Mouse (Mus musculus) CH12.LX (cell line): ENCODE measurements around the gene Mgat5b. TPM values are rescaled to one million over a fixed set of nuclear protein-coding genes. Genes with fewer than 3 reads are reported as not detected.

Source experiments
- DNase-seq: peaks from one replicate; pipeline ENCODE4 v3.0.0-alpha.2; 2013; ENCODE audit errors: extremely low read depth
- H3K27ac ChIP-seq: 2 replicates; pipeline ENCODE4 v1.5.1; 2012; ENCODE audit warnings: low read depth, mild to moderate bottlenecking, control low read depth, moderate library complexity; ENCODE audit not compliant: insufficient read depth
- H3K27me3 ChIP-seq: replicated peaks from 2 replicates; pipeline ENCODE3; 2012; ENCODE audit warnings: inconsistent platforms
- H3K36me3 ChIP-seq, 2 experiments: replicated peaks in 1 of 2; 2 replicates each; pipeline versions ENCODE3 to v1.6.1; 2012; ENCODE audit warnings: inconsistent platforms in 1 of 2, low read length in 1 of 2, mild to moderate bottlenecking in 1 of 2, mixed read lengths in 1 of 2, moderate library complexity in 1 of 2; ENCODE audit not compliant: control insufficient read depth in 1 of 2, insufficient read depth in 1 of 2
- H3K4me1 ChIP-seq, 2 experiments: 2 replicates each; pipeline ENCODE4 v1.6.1; 2012; ENCODE audit warnings: inconsistent platforms in 1 of 2, moderate library complexity in 1 of 2; ENCODE audit not compliant: insufficient read depth in 2 of 2, control insufficient read depth in 1 of 2
- H3K4me2 ChIP-seq: 2 replicates; pipeline ENCODE4 v1.6.1; 2012; ENCODE audit warnings: low read depth, mild to moderate bottlenecking, control low read depth; ENCODE audit not compliant: poor library complexity, insufficient read depth, severe bottlenecking
- H3K4me3 ChIP-seq, 3 experiments: fragments of 150-350 bp in 1 of 3; sonication (generic) in 1 of 3; replicated peaks in 1 of 3; 2 replicates each; pipeline versions ENCODE3 to v1.5.1; 2011 to 2012; ENCODE audit warnings: low read depth in 2 of 3, low read length in 2 of 3, mild to moderate bottlenecking in 2 of 3, moderate library complexity in 2 of 3, control low read depth in 1 of 3, improper control_type of control experiment in 1 of 3, inconsistent platforms in 1 of 3, mixed read lengths in 1 of 3; ENCODE audit not compliant: poor library complexity in 1 of 3
- H3K79me2 ChIP-seq: replicated peaks from 2 replicates; pipeline ENCODE4 v1.6.1; 2012; ENCODE audit warnings: mild to moderate bottlenecking, moderate library complexity; ENCODE audit not compliant: control insufficient read depth, poor library complexity, insufficient read depth, severe bottlenecking; ENCODE audit errors: extremely low read depth
- H3K9ac ChIP-seq: 2 replicates; pipeline ENCODE4 v1.6.1; 2012; ENCODE audit warnings: low read depth, mild to moderate bottlenecking, control low read depth, moderate library complexity; ENCODE audit not compliant: insufficient read depth
- H3K9me3 ChIP-seq: replicated peaks from 2 replicates; pipeline ENCODE3; 2012; ENCODE audit warnings: low read length, inconsistent platforms, mixed read lengths
- CTCF ChIP-seq, 2 experiments: IDR thresholded peaks in 1 of 2; conservative IDR thresholded peaks in 1 of 2; 2 replicates each; pipeline ENCODE4 v1.5.1; 2011 to 2012; ENCODE audit warnings: low read depth in 2 of 2, low read length in 2 of 2, improper control_type of control experiment in 1 of 2, inconsistent platforms in 1 of 2, mild to moderate bottlenecking in 1 of 2, moderate library complexity in 1 of 2
- ELF1 ChIP-seq: IDR thresholded peaks from 2 replicates; pipeline ENCODE4 v1.6.1; 2014; ENCODE audit warnings: low read depth, mild to moderate bottlenecking, inconsistent platforms, low read length, improper control_type of control experiment
- EP300 ChIP-seq: IDR thresholded peaks from 2 replicates; pipeline ENCODE4 v1.6.1; 2011; ENCODE audit warnings: low read length, improper control_type of control experiment
- ETS1 ChIP-seq: conservative IDR thresholded peaks from 2 replicates; pipeline ENCODE4 v1.6.1; 2012; ENCODE audit warnings: low read depth, mild to moderate bottlenecking, inconsistent platforms, low read length, improper control_type of control experiment, moderate library complexity
- JUND ChIP-seq: conservative IDR thresholded peaks from 2 replicates; pipeline ENCODE4 v1.6.1; 2011; ENCODE audit warnings: low read depth, low read length, improper control_type of control experiment
- MEF2A ChIP-seq: IDR thresholded peaks from 2 replicates; pipeline ENCODE4 v1.6.1; 2014; ENCODE audit warnings: low read depth, mild to moderate bottlenecking, inconsistent platforms, low read length, improper control_type of control experiment, borderline replicate concordance
- NELFE ChIP-seq: IDR thresholded peaks from 2 replicates; pipeline ENCODE4 v1.6.1; 2011; ENCODE audit warnings: low read depth, low read length, improper control_type of control experiment
- PAX5 ChIP-seq: IDR thresholded peaks from 2 replicates; pipeline ENCODE4 v1.6.1; 2012; ENCODE audit warnings: low read length, inconsistent platforms, mixed read lengths
- POLR2AphosphoS2 ChIP-seq: IDR thresholded peaks from 2 replicates; pipeline ENCODE4 v1.6.1; 2011; ENCODE audit warnings: low read depth, low read length, improper control_type of control experiment
- RAD21 ChIP-seq: IDR thresholded peaks from 2 replicates; pipeline ENCODE4 v1.6.1; 2011; ENCODE audit warnings: low read depth, mild to moderate bottlenecking, low read length, improper control_type of control experiment, moderate library complexity
- USF2 ChIP-seq: conservative IDR thresholded peaks from 2 replicates; pipeline ENCODE4 v1.6.1; 2011; ENCODE audit warnings: low read depth, low read length, improper control_type of control experiment
- ZC3H11A ChIP-seq: IDR thresholded peaks from 2 replicates; pipeline ENCODE4 v1.6.1; 2012; ENCODE audit warnings: low read depth, mild to moderate bottlenecking, inconsistent platforms, low read length, improper control_type of control experiment
- ZNF384 ChIP-seq: IDR thresholded peaks from 2 replicates; pipeline ENCODE4 v1.6.1; 2012; ENCODE audit warnings: low read depth, low read length, improper control_type of control experiment, inconsistent platforms
- dilution Hi-C: fragments of 300-500 bp; cut with MboI; formaldehyde crosslinking; loops from 2 replicates; pipeline ENCODE4 v1.14.3; 2020; ENCODE audit warnings: low sequenced_read_pairs; ENCODE audit not compliant: extremely low pct_unique_long_range_greater_than_20kb, extremely low pct_ligation_motif_present
- in situ Hi-C: fragments of 300-500 bp; cut with MboI; formaldehyde crosslinking; loops from 3 replicates; pipeline ENCODE4 v1.14.3; 2019; ENCODE audit warnings: low sequenced_read_pairs, low pct_ligation_motif_present, low pct_unique_long_range_greater_than_20kb, mixed read lengths
- polyA plus RNA-seq: library from polyadenylated mRNA; unstranded; fragments of >175 nt; gene quantifications from 2 replicates; pipeline ENCODE4 v1.2.1, GENCODE M21; 2012; ENCODE audit warnings: low read depth; ENCODE audit not compliant: insufficient read length
- total RNA-seq, 2 experiments: library from RNA; depleted of rRNA; stranded (reverse); fragments of 300-350 nt in 1 of 2; fragments of >200 nt in 1 of 2; gene quantifications; 2 replicates each; pipeline ENCODE4 v1.2.3; 2012 to 2014

The Mgat5b gene
- total and polyA plus RNA-seq, 3 experiments = not detected

DNA sequence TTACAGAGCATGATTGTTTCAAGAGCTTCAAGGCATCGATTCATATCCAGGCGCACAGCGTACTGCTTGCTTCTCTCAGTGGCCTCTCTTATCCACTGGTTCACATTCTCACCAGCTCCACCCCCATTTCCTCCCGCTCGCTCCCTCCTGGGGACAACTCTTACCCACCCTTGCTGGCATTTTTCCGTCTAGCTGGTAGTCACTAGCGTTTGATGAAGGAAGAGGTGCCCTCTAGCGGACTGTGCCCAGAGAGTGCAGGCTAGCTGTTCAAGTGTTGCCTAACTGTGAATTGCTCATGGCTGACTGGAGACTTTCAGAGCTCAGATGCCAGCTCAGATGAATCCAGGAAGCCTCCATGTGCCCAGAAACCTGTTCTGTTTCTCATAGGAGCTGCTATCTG lies 99.7 kb downstream of the Mgat5b start (continued):
- TF ChIP-seq ETS1 (no peak), PAX5 (no peak), CTCF (conservative IDR thresholded peaks at IDR 0.05 in 1 of 2, IDR thresholded peaks at IDR 0.05 in 1 of 2; ENCODE audit: low read depth in 2 of 2, low read length in 2 of 2) (peak; percentile 63 to 97; a peak in 3 of 4 replicates), ZC3H11A (peak; percentile 80), POLR2AphosphoS2 (no peak)

DNA sequence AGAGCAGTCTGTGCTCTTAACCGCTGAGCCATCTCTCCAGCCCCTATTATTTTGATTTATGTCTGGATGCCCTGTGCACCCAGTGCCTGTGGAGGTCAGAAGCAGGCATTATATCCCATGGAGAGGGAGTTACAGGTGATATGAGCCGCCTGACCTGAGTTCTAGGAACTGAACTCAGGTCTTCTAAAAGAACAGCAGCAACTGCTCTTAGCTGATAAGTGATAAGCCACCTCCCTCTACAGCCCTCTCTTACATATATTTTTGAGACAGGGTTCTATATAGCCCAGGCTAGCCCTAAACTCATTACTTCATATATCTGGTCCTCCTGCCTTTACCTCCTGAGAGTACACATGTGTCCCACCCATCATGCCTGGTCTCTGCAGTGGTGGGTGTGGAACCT lies 102.4 kb downstream of the Mgat5b start:
- Histone ChIP-seq H3K9ac (no peak overlapping the region), H3K4me2 (no peak overlapping the region)
- DNase-seq = no peak
- no peak for TF ChIP-seq ELF1
- TF ChIP-seq NELFE = no peak
- TF ChIP-seq ZNF384 = no peak
- TF ChIP-seq USF2 = no peak
- no peak for TF ChIP-seq MEF2A
- no peak for TF ChIP-seq JUND
- no peak for TF ChIP-seq EP300
- no peak for TF ChIP-seq PAX5
- TF ChIP-seq RAD21 = no peak
- TF ChIP-seq, all 38 proteins: peak for 0
- Histone ChIP-seq H3K9me3 (peaks cover 20% of the 10 kb centered on the region), H3K4me3 (no peak overlapping the region), H3K27ac (no peak overlapping the region), H3K27me3 (peaks cover 45% of the 10 kb centered on the region), H3K36me3 (no peaks in the 10 kb centered on the region), H3K4me1 (peaks cover 0 to 10% of the 10 kb centered on the region in 2 experiments; a peak in 2 of 4 replicates), H3K79me2 (no peaks in the 10 kb centered on the region)
- in situ Hi-C loops (no loop called here), dilution Hi-C loops (no loop called here)

DNA sequence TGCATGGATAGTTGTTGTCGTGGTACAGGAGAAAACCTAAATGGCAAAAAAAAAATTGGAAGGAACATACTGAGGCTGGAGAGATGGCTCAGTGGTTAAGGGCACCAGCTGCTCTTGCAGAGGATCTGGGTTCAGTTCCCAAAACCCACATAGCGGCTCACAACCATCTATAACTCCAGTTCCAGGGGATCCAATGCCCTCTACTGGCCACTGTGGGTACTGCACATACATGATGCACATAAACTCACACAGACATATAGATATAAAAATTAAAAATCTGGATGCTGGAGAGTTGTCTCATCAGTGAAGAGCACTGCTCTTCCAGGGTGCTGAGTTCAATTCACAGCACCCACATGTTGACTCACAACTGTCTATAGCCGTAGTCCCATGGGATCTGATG lies 104.9 kb downstream of the Mgat5b start:
- in situ Hi-C loops = no loop called here
- Histone ChIP-seq H3K9me3 (peaks cover 20% of the 10 kb centered on the region), H3K27ac (no peak overlapping the region), H3K4me2 (no peak overlapping the region), H3K79me2 (no peaks in the 10 kb centered on the region), H3K4me1 (peaks cover 13 to 14% of the 10 kb centered on the region in 2 experiments), H3K4me3 (no peak overlapping the region), H3K27me3 (peaks cover 37% of the 10 kb centered on the region), H3K36me3 (no peaks in the 10 kb centered on the region), H3K9ac (no peak overlapping the region)
- dilution Hi-C loops = no loop called here
- TF ChIP-seq CTCF (conservative IDR thresholded peaks at IDR 0.05 in 1 of 2, IDR thresholded peaks at IDR 0.05 in 1 of 2; ENCODE audit: low read depth in 2 of 2, low read length in 2 of 2) = peak; percentile 46 to 77
- TF ChIP-seq ZC3H11A = no peak
- TF ChIP-seq ETS1 = no peak
- no peak for TF ChIP-seq USF2
- DNase-seq = no peak
